Mouse (Mus musculus): ENCODE results near the gene 9130019O22Rik.
A peak's percentile ranks its signal among the peaks of the same experiment; 100 is the strongest.

- TF ChIP-seq POLR2AphosphoS2 (IDR thresholded peaks at IDR 0.05; ENCODE audit: insufficient read length, low read depth): peak; percentile 60
- TF ChIP-seq POLR2A (IDR thresholded peaks at IDR 0.05; ENCODE audit: insufficient read length, low read depth): peak; percentile 73
- no peak for TF ChIP-seq E2F4 (IDR thresholded peaks at IDR 0.05; ENCODE audit: insufficient read depth)
- no peak for TF ChIP-seq USF1 (IDR thresholded peaks at IDR 0.05; ENCODE audit: low read depth)
- no peak for TF ChIP-seq CEBPB (IDR thresholded peaks at IDR 0.05; ENCODE audit: insufficient read depth, poor library complexity, severe bottlenecking)
- TF ChIP-seq TCF3 (IDR thresholded peaks at IDR 0.05; ENCODE audit: insufficient read length, low read depth): no peak
- TF ChIP-seq MYOD1 (IDR thresholded peaks at IDR 0.05; ENCODE audit: control insufficient read depth in 1 of 3, insufficient read length in 2 of 3, low read depth in 2 of 3): no peak
- no peak for TF ChIP-seq MYOG (IDR thresholded peaks at IDR 0.05; ENCODE audit: control insufficient read depth in 1 of 3, insufficient read depth in 1 of 3, insufficient read length in 2 of 3, low read depth in 2 of 3)
- TF ChIP-seq MAX (IDR thresholded peaks at IDR 0.05; ENCODE audit: low read depth): no peak
- TF ChIP-seq TCF12 (IDR thresholded peaks at IDR 0.05; ENCODE audit: insufficient read depth, poor library complexity, severe bottlenecking): no peak
- no peak for TF ChIP-seq REST (IDR thresholded peaks at IDR 0.05; ENCODE audit: insufficient read depth, insufficient read length)
Measured at GRCm38 (mm10) chr7:127393157-127393943, 6.4 kb upstream of the 9130019O22Rik start, which contains the start of gene E430018J23Rik.

Data from myocyte (in vitro differentiated cells).